Mouse (Mus musculus) bone marrow, adult 2 months (tissue): ENCODE results near the gene Shc3. TPM values are rescaled to one million over a fixed set of nuclear protein-coding genes. Genes with fewer than 3 reads are reported as not detected.

ENCODE experiments used
- H3K27ac ChIP-seq: fragments of 200-500 bp; 2 replicates; pipeline ENCODE4 v1.5.1; 2012; ENCODE audit warnings: low read depth, mild to moderate bottlenecking, control low read depth, inconsistent platforms, low read length; ENCODE audit not compliant: control insufficient read depth, poor library complexity, insufficient read depth
- H3K4me1 ChIP-seq: fragments of 200-500 bp; 2 replicates; pipeline ENCODE4 v1.6.1; 2011; ENCODE audit warnings: low read length; ENCODE audit not compliant: control insufficient read depth, insufficient read depth
- H3K4me3 ChIP-seq: fragments of 200-500 bp; replicated peaks from 2 replicates; pipeline ENCODE3; 2011; ENCODE audit warnings: mild to moderate bottlenecking, low read depth, low read length, control low read depth; ENCODE audit not compliant: control insufficient read depth
- CTCF ChIP-seq: fragments of 200-500 bp; IDR thresholded peaks from 2 replicates; pipeline ENCODE4 v1.5.1; 2011; ENCODE audit warnings: low read length, control low read depth; ENCODE audit not compliant: control insufficient read depth, insufficient read depth
- POLR2A ChIP-seq: fragments of 200-500 bp; IDR thresholded peaks from 2 replicates; pipeline ENCODE4 v1.6.1; 2011; ENCODE audit warnings: low read depth, mild to moderate bottlenecking, control low read depth, low read length, borderline replicate concordance; ENCODE audit not compliant: control insufficient read depth
- WGBS: fragments of 180-500 bp; shearing (Covaris S2); methylation state at CpG from one replicate; pipeline ENCODE4 v1.1.7; 2018; 5-methylcytosine and 5-hydroxymethylcytosine counted together
- polyA plus RNA-seq: library from polyadenylated mRNA; stranded (reverse); fragments of >200 nt; gene quantifications from 2 replicates; pipeline ENCODE4 v1.2.4, GENCODE M21; 2011; ENCODE audit warnings: low replicate concordance; ENCODE audit not compliant: missing spikeins, insufficient read depth, insufficient read length

Shc3 gene
- polyA plus RNA-seq, 1 experiment = not detected

DNA sequence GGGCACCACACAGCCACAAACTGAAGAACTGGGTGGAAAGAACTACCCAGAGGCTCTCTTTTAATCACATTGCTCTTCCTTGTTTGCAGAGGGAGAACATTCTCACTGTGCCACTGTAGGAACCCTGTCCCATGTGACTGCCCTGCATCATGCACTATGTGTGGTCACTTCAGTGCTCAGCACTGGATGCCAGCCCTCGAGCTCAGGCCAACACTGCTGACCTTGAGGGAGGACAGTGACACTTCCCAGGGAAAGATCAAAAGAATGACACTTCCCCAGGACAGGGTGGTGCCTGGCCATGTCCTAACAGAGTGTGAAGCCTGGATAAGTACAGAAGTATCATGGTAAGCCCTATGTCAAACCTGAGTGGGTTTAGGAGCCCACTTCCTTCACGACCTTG is 13.0 kb upstream of the Shc3 start:
- TF ChIP-seq CTCF (no peak), POLR2A (no peak)
- Histone ChIP-seq H3K27ac (no peak overlapping the region), H3K4me3 (no peak overlapping the region), H3K4me1 (no peaks in the 10 kb centered on the region)
- 44% methylated on average over 2 of the region's 2 CpGs for WGBS

DNA sequence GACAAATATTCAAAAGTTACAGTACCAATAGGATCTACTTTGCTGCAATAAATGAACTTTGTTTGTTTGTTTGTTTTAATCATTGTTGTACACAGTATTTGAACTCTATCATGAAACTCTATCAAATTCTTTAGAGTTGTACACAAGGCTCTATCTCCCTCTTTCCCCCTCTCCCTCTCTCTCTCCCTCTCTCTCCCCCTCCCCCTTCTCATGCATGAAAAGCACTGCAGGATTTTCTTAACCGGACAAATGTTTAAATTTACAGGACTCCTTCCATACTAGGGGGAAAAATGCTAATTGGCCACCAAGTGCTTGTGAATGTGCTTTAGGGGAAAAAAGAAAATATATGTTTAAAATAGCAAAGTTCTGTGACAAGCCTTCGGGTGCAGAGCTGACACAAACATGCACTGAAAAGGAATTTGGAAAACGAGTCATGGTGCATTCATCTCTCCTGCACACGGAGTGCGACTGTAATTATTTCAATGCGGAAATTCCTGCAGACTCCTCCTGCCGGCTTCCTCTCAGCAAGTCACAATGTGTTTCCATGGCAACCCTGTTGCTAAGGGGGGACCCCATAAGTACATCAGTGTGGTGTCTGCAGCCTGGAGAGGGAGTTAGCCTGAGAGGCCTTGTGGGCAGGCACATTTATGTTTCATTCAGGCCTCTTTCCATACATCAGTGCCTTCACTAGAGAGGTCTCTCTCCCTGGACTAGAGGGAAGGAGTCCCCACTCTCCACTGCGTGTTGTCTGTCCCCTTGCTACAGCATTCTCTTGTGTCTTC is 11.2 kb upstream of the Shc3 start:
- Histone ChIP-seq H3K4me3 (no peak overlapping the region), H3K4me1 (no peaks in the 10 kb centered on the region), H3K27ac (no peak overlapping the region)
- WGBS = 29% methylated on average over 8 of the region's 8 CpGs
- no peak for TF ChIP-seq POLR2A
- no peak for TF ChIP-seq CTCF

DNA sequence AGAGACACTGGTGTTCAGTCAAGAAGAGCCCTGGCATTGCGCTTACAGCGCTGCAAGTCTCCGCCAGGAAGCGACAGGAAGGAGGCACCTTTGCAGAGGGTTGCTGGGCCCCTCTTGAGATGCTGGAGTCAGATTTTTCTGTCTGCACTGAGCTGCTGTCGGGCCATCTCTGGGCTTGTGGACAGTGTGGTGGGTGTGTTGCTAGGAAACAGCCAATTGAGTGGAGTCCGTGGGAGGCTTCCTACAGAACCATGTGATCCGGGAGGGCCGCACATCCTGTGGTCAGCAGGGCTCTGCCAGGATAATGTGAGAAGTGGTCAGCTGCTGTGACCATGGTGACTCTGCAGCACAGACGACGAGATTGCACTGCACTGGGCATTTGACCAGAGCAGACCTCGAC is 4.6 kb upstream of the Shc3 start:
- Histone ChIP-seq H3K4me1 (no peaks in the 10 kb centered on the region), H3K4me3 (no peak overlapping the region), H3K27ac (no peak overlapping the region)
- 34% methylated on average over 11 of the region's 11 CpGs for WGBS
- TF ChIP-seq POLR2A = no peak
- no peak for TF ChIP-seq CTCF

DNA sequence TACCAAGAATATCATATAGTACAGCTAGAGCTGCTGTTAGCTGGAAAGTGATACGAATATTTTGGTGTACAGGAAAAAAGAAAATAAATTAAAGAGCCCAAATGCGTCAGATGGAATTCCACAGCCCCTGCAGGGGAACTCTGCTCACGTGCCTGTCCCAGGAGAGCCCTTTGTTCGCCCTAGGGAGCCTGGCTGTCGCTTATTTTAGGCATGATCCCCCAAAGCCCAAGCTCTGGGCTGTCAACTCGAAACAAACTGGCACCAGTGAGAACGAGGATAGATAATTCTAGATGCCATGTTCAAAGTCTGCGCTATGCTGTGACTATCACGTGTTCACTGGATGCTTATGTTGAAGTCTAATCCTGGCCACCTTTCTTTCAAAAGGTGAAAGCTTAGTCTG is 892 bp upstream of the Shc3 start:
- Histone ChIP-seq H3K4me1 (no peaks in the 10 kb centered on the region), H3K4me3 (no peak overlapping the region), H3K27ac (no peak overlapping the region)
- no peak for TF ChIP-seq POLR2A
- TF ChIP-seq CTCF = no peak
- WGBS = 15% methylated on average over 9 of the region's 9 CpGs

DNA sequence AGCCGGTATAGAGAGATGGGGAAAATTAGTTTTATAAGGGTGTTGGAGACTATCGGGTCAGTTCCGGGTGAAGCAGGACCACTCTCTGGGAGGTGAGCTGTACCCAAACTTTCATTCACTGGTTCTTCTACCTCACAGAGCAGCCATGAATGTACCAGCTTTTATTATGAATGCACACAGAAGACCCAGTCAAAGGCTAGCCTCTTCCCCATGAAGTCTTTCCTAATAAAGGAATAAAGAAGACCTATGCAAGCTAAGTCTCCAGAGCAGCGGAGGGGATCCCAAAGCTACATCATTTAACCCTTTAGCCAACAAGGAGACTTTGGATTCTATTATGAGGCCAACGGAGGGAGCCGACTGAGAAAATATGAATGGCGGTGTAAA is 458 bp upstream of the Shc3 start:
- Histone ChIP-seq H3K4me3 (no peak overlapping the region), H3K4me1 (no peaks in the 10 kb centered on the region), H3K27ac (no peak overlapping the region)
- no peak for TF ChIP-seq POLR2A
- TF ChIP-seq CTCF = no peak
- WGBS = 11% methylated on average over 7 of the region's 7 CpGs

DNA sequence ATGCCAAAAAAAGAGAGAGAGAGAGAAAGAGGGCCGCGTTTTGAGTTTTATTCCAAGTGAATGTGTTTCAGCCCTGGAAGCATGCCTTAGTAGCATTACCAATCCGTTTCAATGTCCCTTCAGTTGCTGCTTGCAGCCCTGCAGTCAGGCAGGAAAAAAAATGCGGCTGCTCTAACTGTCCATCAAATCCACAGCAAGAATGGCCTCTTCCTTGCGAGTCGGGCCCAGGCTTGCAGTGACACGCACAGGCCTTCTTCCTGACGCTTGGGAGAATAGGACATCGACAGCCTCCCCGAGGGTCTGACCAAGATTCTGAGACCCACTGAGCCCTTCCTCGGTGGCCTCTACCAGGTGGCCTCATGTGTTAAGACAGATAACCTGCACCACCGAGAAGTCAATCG is 718 bp downstream of the Shc3 start:
- no peak overlapping the region for H3K4me3 ChIP-seq
- no peak overlapping the region for H3K27ac ChIP-seq
- no peaks in the 10 kb centered on the region for H3K4me1 ChIP-seq
- 8% methylated on average over 13 of the region's 13 CpGs for WGBS
- TF ChIP-seq CTCF = no peak
- TF ChIP-seq POLR2A = no peak

DNA sequence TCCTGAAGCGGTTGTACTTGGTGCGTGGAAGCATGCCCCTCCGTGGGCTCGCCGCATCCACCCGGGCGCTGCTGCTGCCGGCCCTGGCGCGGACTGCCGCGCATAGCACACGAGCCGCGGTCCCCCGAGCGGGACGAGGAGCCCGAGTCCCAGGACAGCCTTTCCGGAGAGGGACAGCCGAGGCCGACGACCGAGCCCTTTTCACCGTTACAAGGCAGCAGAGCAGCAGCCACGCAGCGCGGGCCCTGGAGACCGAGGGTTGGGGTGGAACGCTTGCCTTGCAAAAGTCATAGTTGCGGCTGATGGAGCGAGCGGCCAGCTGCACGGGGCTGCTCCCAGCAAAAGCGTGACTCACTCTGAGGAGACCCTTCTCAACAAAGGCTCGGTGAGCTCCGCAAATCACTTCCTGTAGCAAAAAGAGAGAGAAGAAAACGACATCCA is 1.8 kb downstream of the Shc3 start:
- no peak overlapping the region for H3K27ac ChIP-seq
- TF ChIP-seq CTCF (no peak), POLR2A (no peak)
- 3% methylated on average over 38 of the region's 38 CpGs for WGBS
- no peak overlapping the region for H3K4me3 ChIP-seq
- no peaks in the 10 kb centered on the region for H3K4me1 ChIP-seq

DNA sequence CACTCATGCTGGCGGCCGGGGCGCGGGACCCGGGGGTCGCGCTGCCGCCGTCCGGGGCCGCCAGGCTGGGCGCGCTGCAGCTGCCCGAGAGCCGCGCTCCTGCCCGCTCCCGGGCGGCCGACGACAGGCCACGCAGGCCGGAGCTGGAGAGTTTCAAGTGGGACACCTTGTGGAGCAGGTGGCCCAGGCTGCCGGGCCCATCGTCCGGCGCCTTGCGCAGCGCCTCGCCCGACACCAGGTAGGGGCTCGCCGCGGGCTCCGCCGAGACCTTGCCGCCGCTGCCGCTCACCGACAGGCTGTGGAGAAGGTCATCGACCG is 2.2 kb downstream of the Shc3 start:
- TF ChIP-seq POLR2A (no peak), CTCF (no peak)
- H3K4me3 ChIP-seq = no peak overlapping the region
- no peak overlapping the region for H3K27ac ChIP-seq
- no peaks in the 10 kb centered on the region for H3K4me1 ChIP-seq
- 7% methylated on average over 42 of the region's 42 CpGs for WGBS
